Mouse (Mus musculus) CD4-positive naive resting alpha-beta T cell, adult 76 days (primary cell): ENCODE results near the gene Nrsn2. TPM values are rescaled to one million over a fixed set of nuclear protein-coding genes. Genes with fewer than 3 reads are reported as not detected.

Experiments
- total RNA-seq: library from RNA; stranded (reverse); gene quantifications from one replicate; pipeline ENCODE4 v1.2.4, GENCODE M21; 2023

Gene Nrsn2
- total RNA-seq: not detected

GRCm38 (mm10) chr2:152376345-152376741 is at the start of gene Nrsn2:
Nrsn2 (minus strand) TSS chr2:152376638.

GRCm38 (mm10) chr2:152415287-152415686 is 38.8 kb upstream of the Nrsn2 start, which contains the start of gene 6820408C15Rik:
6820408C15Rik (plus strand) TSS chr2:152415587.

GRCm38 (mm10) chr2:152414591-152415165 is 38.2 kb upstream of the Nrsn2 start, which contains the start of gene Zcchc3:
Zcchc3 (minus strand) TSS chr2:152415027.

GRCm38 (mm10) chr2:152397680-152398435 is 21.4 kb upstream of the Nrsn2 start, which contains the start of gene Sox12:
Sox12 (minus strand) TSS chr2:152398063.

GRCm38 (mm10) chr2:152343329-152344213 is 32.9 kb downstream of the Nrsn2 start, which contains the start of gene Trib3:
Trib3 (minus strand) TSS chr2:152344032.

GRCm38 (mm10) chr2:152332101-152332825 is 44.2 kb downstream of the Nrsn2 start, which contains the start of gene Rbck1:
Rbck1 (minus strand) TSS chr2:152332653.

Other genes with a start within 250 kb of the Nrsn2 start
- gene Tcf15, start 233.1 kb downstream of the Nrsn2 start, total RNA-seq: not detected
- 104 TPM for gene Csnk2a1, start 149.8 kb downstream of the Nrsn2 start, total RNA-seq
- 56.9 TPM for gene Tbc1d20, start 82.8 kb downstream of the Nrsn2 start, total RNA-seq
- 231 TPM for gene Rbck1, start 44.0 kb downstream of the Nrsn2 start, total RNA-seq
- gene Trib3, start 32.6 kb downstream of the Nrsn2 start, total RNA-seq: 20.1 TPM
- 0.56 TPM for gene Sox12, start 21.4 kb upstream of the Nrsn2 start, total RNA-seq
- gene Zcchc3, start 38.4 kb upstream of the Nrsn2 start, total RNA-seq: 1.4 TPM
- gene 6820408C15Rik, start 38.9 kb upstream of the Nrsn2 start, total RNA-seq: not detected
- not detected for gene Defb23, start 88.0 kb upstream of the Nrsn2 start, total RNA-seq
- not detected for gene Defb20, start 100.4 kb upstream of the Nrsn2 start, total RNA-seq
- not detected for gene Defb22, start 113.5 kb upstream of the Nrsn2 start, total RNA-seq
- not detected for gene Defb26, start 135.1 kb upstream of the Nrsn2 start, total RNA-seq
- gene Defb28, start 141.6 kb upstream of the Nrsn2 start, total RNA-seq: not detected
- not detected for gene Defb29, start 163.5 kb upstream of the Nrsn2 start, total RNA-seq
- gene Gm17416, start 192.7 kb upstream of the Nrsn2 start, total RNA-seq: not detected
- gene Defb21, start 196.1 kb upstream of the Nrsn2 start, total RNA-seq: not detected
- gene Defb19, start 203.7 kb upstream of the Nrsn2 start, total RNA-seq: not detected
- not detected for gene Defb45, start 222.8 kb upstream of the Nrsn2 start, total RNA-seq
- gene Defb36, start 227.7 kb upstream of the Nrsn2 start, total RNA-seq: not detected
- gene Defb25, start 246.4 kb upstream of the Nrsn2 start, total RNA-seq: not detected